Mouse (Mus musculus): ENCODE data around the gene Mctp1. TPM values are rescaled to one million over a fixed set of nuclear protein-coding genes. Genes with fewer than 3 reads are reported as not detected.
"Not testable (repeated sequence)": the region's sequence is repeated elsewhere in the genome, so short reads cannot be mapped to it uniquely, and the experiment has no call there.

Mctp1 gene
- total RNA-seq, 2 experiments from 2014 or later, result 3.7 to 4.5 TPM

GRCm38 (mm10) chr13:76481601-76482000 is 97.3 kb downstream of the Mctp1 start:
- no peak for DNase-seq (ENCODE audit: low spot score in 2 of 2)

- DNase-seq (ENCODE audit: low spot score in 2 of 2), result no peak
Measured at GRCm38 (mm10) chr13:76482998-76483397, 98.7 kb downstream of the Mctp1 start.

- DNase-seq (ENCODE audit: low spot score in 2 of 2), result no peak
Measured at GRCm38 (mm10) chr13:76484086-76484709, 99.9 kb downstream of the Mctp1 start.

- DNase-seq (ENCODE audit: low spot score in 2 of 2), result no peak
Measured at GRCm38 (mm10) chr13:76515896-76516295, 131.6 kb downstream of the Mctp1 start.

GRCm38 (mm10) chr13:76523170-76523569 is 138.8 kb downstream of the Mctp1 start:
- no peak for DNase-seq (ENCODE audit: low spot score in 2 of 2)

- DNase-seq (ENCODE audit: low spot score in 2 of 2), result no peak
Measured at GRCm38 (mm10) chr13:76527326-76527725, 143.0 kb downstream of the Mctp1 start.

- no peak for DNase-seq (ENCODE audit: low spot score in 2 of 2)
Measured at GRCm38 (mm10) chr13:76527751-76528150, 143.4 kb downstream of the Mctp1 start.

- DNase-seq (ENCODE audit: low spot score in 2 of 2), result no peak
Measured at GRCm38 (mm10) chr13:76529915-76530314, 145.6 kb downstream of the Mctp1 start.

GRCm38 (mm10) chr13:76530867-76531504 is 146.7 kb downstream of the Mctp1 start:
- no peak for DNase-seq (ENCODE audit: low spot score in 2 of 2)

GRCm38 (mm10) chr13:76547854-76548253 is 163.5 kb downstream of the Mctp1 start:
- no peak for DNase-seq (ENCODE audit: low spot score in 2 of 2)

GRCm38 (mm10) chr13:76560918-76561317 is 176.6 kb downstream of the Mctp1 start:
- no peak for DNase-seq (ENCODE audit: low spot score in 2 of 2)

GRCm38 (mm10) chr13:76561594-76561993 is 177.3 kb downstream of the Mctp1 start:
- no peak for DNase-seq (ENCODE audit: low spot score in 2 of 2)

- DNase-seq (ENCODE audit: low spot score in 2 of 2), result no peak
Measured at GRCm38 (mm10) chr13:76564061-76564460, 179.7 kb downstream of the Mctp1 start.

GRCm38 (mm10) chr13:76566024-76566423 is 181.7 kb downstream of the Mctp1 start:
- DNase-seq (ENCODE audit: low spot score in 2 of 2), result no peak

- DNase-seq (ENCODE audit: low spot score in 2 of 2), result no peak
Measured at GRCm38 (mm10) chr13:76567448-76567847, 183.1 kb downstream of the Mctp1 start.

GRCm38 (mm10) chr13:76568569-76569211 is 184.4 kb downstream of the Mctp1 start:
- no peak for DNase-seq (ENCODE audit: low spot score in 2 of 2)

GRCm38 (mm10) chr13:76579414-76579813 is 195.1 kb downstream of the Mctp1 start:
- no peak for DNase-seq (ENCODE audit: low spot score in 2 of 2)

- DNase-seq (ENCODE audit: low spot score in 2 of 2), result no peak
Measured at GRCm38 (mm10) chr13:76585447-76585846, 201.1 kb downstream of the Mctp1 start.

- not testable (repeated sequence) for DNase-seq (ENCODE audit: low spot score in 2 of 2)
Measured at GRCm38 (mm10) chr13:76590709-76591108, 206.4 kb downstream of the Mctp1 start.

- no peak for DNase-seq (ENCODE audit: low spot score in 2 of 2)
Measured at GRCm38 (mm10) chr13:76591189-76591588, 206.9 kb downstream of the Mctp1 start.

GRCm38 (mm10) chr13:76591692-76592091 is 207.4 kb downstream of the Mctp1 start:
- no peak for DNase-seq (ENCODE audit: low spot score in 2 of 2)

GRCm38 (mm10) chr13:76592908-76593307 is 208.6 kb downstream of the Mctp1 start:
- no peak for DNase-seq (ENCODE audit: low spot score in 2 of 2)
